ENCODE assay signal across 31 mouse cellular contexts in the genomic region with DNA sequence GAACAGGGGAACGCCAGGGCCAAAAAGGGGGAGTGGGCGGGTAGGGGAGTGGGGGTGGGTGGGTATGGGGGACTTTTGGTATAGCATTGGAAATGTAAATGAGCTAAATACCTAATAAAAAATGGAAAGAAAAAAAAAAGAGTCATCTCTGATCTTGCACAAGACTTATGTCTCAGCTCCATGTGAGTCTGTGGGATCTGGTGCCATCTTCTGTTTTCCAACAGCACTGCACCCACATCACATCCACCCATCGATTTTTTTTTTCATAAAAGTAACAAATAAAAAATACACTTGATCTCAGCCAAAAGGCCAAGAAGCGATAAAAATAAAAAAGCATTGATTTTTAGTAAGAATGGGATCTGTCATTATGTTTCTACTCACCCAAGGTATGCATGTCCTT. TPM values are rescaled to one million over a fixed set of nuclear protein-coding genes. Genes with fewer than 3 reads are reported as not detected.
A peak's percentile ranks its signal among the peaks of the same experiment; 100 is the strongest.
DNase-seq lines count a peak whose midpoint lies in the region; ATAC-seq and TF ChIP-seq lines count a peak whose summit lies in the region.
"Not testable (repeated sequence)": the region's sequence is repeated elsewhere in the genome, so short reads cannot be mapped to it uniquely, and the experiment has no call there.
"Had no signal": no experiment of that assay in that cellular context is flagged by ENCODE, and none has a peak within 500 bp of the region (broad histone marks: within the 10 kb centered on the region; RNA-seq: fewer than 3 reads in every experiment).

No protein-coding gene starts in this region.

- not testable (repeated sequence) for H3K4me3 ChIP-seq in E14TG2a.4 (replicated peaks; ENCODE audit: low read length); heart, adult 2 months

- POLR2A ChIA-PET in Patski (lab: Charles Lee): not testable (repeated sequence)

- not testable (repeated sequence) for ATAC-seq in Patski
- ATAC-seq in megakaryocyte progenitor cell, adult 5-6 weeks (replicated peaks; ENCODE audit: poor library complexity): 0 out of 2 replicates have a peak, but pooled peaks have one; percentile 37

- TF ChIP-seq CTCF in E14TG2a.4 (conservative IDR thresholded peaks at IDR 0.05; ENCODE audit: low read length) (0 out of 2 replicates have a peak, but pooled peaks have one; percentile 13), Patski (IDR thresholded peaks at IDR 0.05) (peak; percentile 46)
- peak; percentile 14 for TF ChIP-seq CTCF in heart, adult 2 months (IDR thresholded peaks at IDR 0.05)

- not testable (repeated sequence) for H3K9me3 ChIP-seq in E14TG2a.4 (ENCODE audit: low read length)

- H3K79me2 ChIP-seq in heart, adult 2 months (replicated peaks; ENCODE audit: control insufficient read depth, insufficient read depth, low read length): not testable (repeated sequence)

- not testable (repeated sequence) for H3K9ac ChIP-seq in heart, adult 2 months (ENCODE audit: low read depth, low read length)

- TF ChIP-seq EP300 in heart, adult 2 months (IDR thresholded peaks at IDR 0.05; ENCODE audit: insufficient read depth, low read depth, low read length): not testable (repeated sequence)

- TF ChIP-seq POLR2A in heart, adult 2 months (IDR thresholded peaks at IDR 0.05; ENCODE audit: insufficient read depth, low read depth, low read length): not testable (repeated sequence)

- in situ Hi-C loops in Patski (cut with MboI; ENCODE audit: low pct_unique_long_range_greater_than_20kb): not testable (repeated sequence)

- DNase-seq in 3134 (ENCODE audit: extremely low read depth, insufficient read length, low spot score): peak; percentile 1
- DNase-seq in Patski (ENCODE audit: low read depth, low spot score); heart, adult 2 months: not testable (repeated sequence)
- peak; percentile 4 for DNase-seq in adrenal gland, postnatal 10 days
- DNase-seq in kidney, postnatal 14 days: peak; percentile 5

- not testable (repeated sequence) for H3K27ac ChIP-seq in heart, adult 2 months

- H3K27me3 ChIP-seq in E14TG2a.4 (ENCODE audit: insufficient read depth, low read length); heart, adult 2 months (ENCODE audit: control insufficient read depth, insufficient read depth, low read length): not testable (repeated sequence)
- H3K27me3 ChIP-seq in Patski: peaks cover 14% of the 10 kb centered on the region

- intact Hi-C loops in heart, adult 2 months (cut with DNase I): not testable (repeated sequence)

- H3K36me3 ChIP-seq in E14TG2a.4 (ENCODE audit: insufficient read depth, low read length); heart, adult 2 months (ENCODE audit: control insufficient read depth, insufficient read depth, low read length): not testable (repeated sequence)

- 34% methylated on average over 2 of the region's 4 CpGs for WGBS in heart, adult 2 months

- not testable (repeated sequence) for H3K4me1 ChIP-seq in E14TG2a.4 (replicated peaks; ENCODE audit: low read depth, low read length); heart, adult 2 months (ENCODE audit: control insufficient read depth, insufficient read depth, low read length)

- CTCF ChIA-PET in Patski (lab: Charles Lee): not testable (repeated sequence)

RNA-seq across cellular contexts. Expression of gene Gm14744, which starts 15.5 kb away (rescaled TPM):
- polyA plus RNA-seq in Patski (2021): not detected
- total RNA-seq in adrenal gland, postnatal 10 days (2021): not detected
- total RNA-seq in heart, adult 2 months (2021): not detected
- not detected in 2 replicates for polyA plus RNA-seq in heart, adult 2 months (2012; rRNA removed)
- not detected in 2 replicates for total RNA-seq in megakaryocyte progenitor cell, adult 5-6 weeks (2015)
- not detected in 2 replicates for total RNA-seq in megakaryocyte progenitor cell, adult 5-6 weeks (2017)
- total RNA-seq: adrenal gland, adult 2 months; gastrocnemius, adult 18-20 months; gastrocnemius, postnatal 25 days; heart, postnatal 36 days; hindbrain, postnatal 0 days; layer of hippocampus, postnatal 36 days; left cerebral cortex, postnatal 10 days had no signal
- polyA plus RNA-seq: adrenal gland, adult 2 months; embryonic facial prominence, embryonic 13.5 days; forebrain, embryonic 10.5 days; forebrain, embryonic 15.5 days; frontal cortex, adult 2 months; heart, embryonic 11.5 days; heart, embryonic 16.5 days; hindbrain, embryonic 12.5 days; hindbrain, postnatal 0 days; intestine, embryonic 15.5 days; limb, embryonic 10.5 days; limb, embryonic 15.5 days; liver, embryonic 14.5 days; lung, adult 2 months; macrophage; midbrain, embryonic 14.5 days; neural tube, embryonic 15.5 days; small intestine, adult 2 months; stomach, embryonic 14.5 days had no signal

RNA-seq across cellular contexts. Expression of gene Pbsn, which starts 26.6 kb away (rescaled TPM):
- not detected for polyA plus RNA-seq in Patski (2021)
- not detected for total RNA-seq in adrenal gland, postnatal 10 days (2021)
- total RNA-seq in heart, adult 2 months (2021): not detected
- not detected in 2 replicates for polyA plus RNA-seq in heart, adult 2 months (2012; rRNA removed)
- total RNA-seq in megakaryocyte progenitor cell, adult 5-6 weeks (2015): not detected in 2 replicates
- total RNA-seq in megakaryocyte progenitor cell, adult 5-6 weeks (2017): not detected in 2 replicates
- total RNA-seq: adrenal gland, adult 2 months; gastrocnemius, adult 18-20 months; gastrocnemius, postnatal 25 days; heart, postnatal 36 days; hindbrain, postnatal 0 days; layer of hippocampus, postnatal 36 days; left cerebral cortex, postnatal 10 days had no signal
- polyA plus RNA-seq: adrenal gland, adult 2 months; embryonic facial prominence, embryonic 13.5 days; forebrain, embryonic 10.5 days; forebrain, embryonic 15.5 days; frontal cortex, adult 2 months; heart, embryonic 11.5 days; heart, embryonic 16.5 days; hindbrain, embryonic 12.5 days; hindbrain, postnatal 0 days; intestine, embryonic 15.5 days; limb, embryonic 10.5 days; limb, embryonic 15.5 days; liver, embryonic 14.5 days; lung, adult 2 months; macrophage; midbrain, embryonic 14.5 days; neural tube, embryonic 15.5 days; small intestine, adult 2 months; stomach, embryonic 14.5 days had no signal

RNA-seq across cellular contexts. Expression of gene 5430402E10Rik, which starts 44.8 kb away (rescaled TPM):
- polyA plus RNA-seq in Patski (2021): not detected
- total RNA-seq in adrenal gland, postnatal 10 days (2021): not detected
- total RNA-seq in heart, adult 2 months (2021): not detected
- polyA plus RNA-seq in heart, adult 2 months (2012; rRNA removed): not detected in 2 replicates
- total RNA-seq in megakaryocyte progenitor cell, adult 5-6 weeks (2015): not detected in 2 replicates
- not detected in 2 replicates for total RNA-seq in megakaryocyte progenitor cell, adult 5-6 weeks (2017)
- total RNA-seq: adrenal gland, adult 2 months; gastrocnemius, adult 18-20 months; gastrocnemius, postnatal 25 days; heart, postnatal 36 days; hindbrain, postnatal 0 days; layer of hippocampus, postnatal 36 days; left cerebral cortex, postnatal 10 days had no signal
- polyA plus RNA-seq: adrenal gland, adult 2 months; embryonic facial prominence, embryonic 13.5 days; forebrain, embryonic 10.5 days; forebrain, embryonic 15.5 days; frontal cortex, adult 2 months; heart, embryonic 11.5 days; heart, embryonic 16.5 days; hindbrain, embryonic 12.5 days; hindbrain, postnatal 0 days; intestine, embryonic 15.5 days; limb, embryonic 10.5 days; limb, embryonic 15.5 days; liver, embryonic 14.5 days; lung, adult 2 months; macrophage; midbrain, embryonic 14.5 days; neural tube, embryonic 15.5 days; small intestine, adult 2 months; stomach, embryonic 14.5 days had no signal
